Mouse (Mus musculus): Measurements from ENCODE around the gene Ywhag. TPM values are rescaled to one million over a fixed set of nuclear protein-coding genes. Genes with fewer than 3 reads are reported as not detected.

Ywhag gene
- polyA plus RNA-seq (2015; fragmentation: Nextera tagmentation; extraction: Ambion mirVana) = 665 and 740 TPM in 2 replicates

GRCm38 (mm10) chr5:135934481-135935175, at the start of gene Ywhag:
Ywhag (minus strand) TSS chr5:135934616.
- H3K9ac ChIP-seq = peak within 1 kb of the TSS; percentile 90
- ATAC-seq (ENCODE audit: low read depth) = peak; percentile 93
- WGBS = under 1% methylated on average over 48 of the region's 48 CpGs
- H3K27me3 ChIP-seq = no peaks in the 10 kb centered on the region
- peak within 1 kb of the TSS; percentile 98 for H3K27ac ChIP-seq (replicated peaks)
- H3K4me3 ChIP-seq = peak within 1 kb of the TSS; percentile 63
- H3K9me3 ChIP-seq = no peaks in the 10 kb centered on the region
- peak within 1 kb of the TSS; percentile 72 for H3K4me2 ChIP-seq
- H3K4me1 ChIP-seq (replicated peaks) = peaks cover 41% of the 10 kb centered on the region
- peaks cover 28% of the 10 kb centered on the region for H3K36me3 ChIP-seq

DNA sequence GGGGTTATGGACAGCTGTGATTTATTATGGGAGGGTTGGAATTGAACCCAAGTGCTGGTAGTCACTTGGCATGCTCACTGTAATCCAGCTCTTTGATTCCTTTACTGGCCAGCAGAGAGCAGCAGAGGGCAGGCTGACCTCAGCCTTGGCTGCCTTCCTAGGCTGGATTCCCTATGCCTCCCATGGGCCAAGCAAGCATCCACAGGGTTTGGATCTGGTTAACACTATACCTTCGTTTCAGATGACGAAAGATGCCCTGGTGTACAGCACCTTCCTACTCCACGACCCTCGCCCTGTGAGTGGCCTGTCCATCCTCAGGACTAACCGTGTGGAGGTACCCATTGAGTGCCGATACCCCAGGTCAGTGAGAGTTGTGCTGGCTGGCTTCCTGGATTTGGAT, 48.0 kb upstream of the Ywhag start:
- H3K4me3 ChIP-seq = no peak overlapping the region
- no peak overlapping the region for H3K4me2 ChIP-seq
- 36% methylated on average over 6 of the region's 6 CpGs for WGBS
- no peak overlapping the region for H3K27ac ChIP-seq (replicated peaks)
- no peaks in the 10 kb centered on the region for H3K36me3 ChIP-seq
- H3K9me3 ChIP-seq = no peaks in the 10 kb centered on the region
- H3K4me1 ChIP-seq (replicated peaks) = 0 out of 2 replicates have a peak, but pooled peaks cover 7% of the 10 kb centered on the region
- H3K9ac ChIP-seq = no peak overlapping the region
- ATAC-seq (ENCODE audit: low read depth) = peak; percentile 50; the same call in 1 of the 2 replicates
- no peaks in the 10 kb centered on the region for H3K27me3 ChIP-seq

- no peak for ATAC-seq (ENCODE audit: low read depth)
- H3K9me3 ChIP-seq = no peaks in the 10 kb centered on the region
- no peak within 1 kb of the TSS for H3K4me2 ChIP-seq
- no peak within 1 kb of the TSS for H3K9ac ChIP-seq
- no peaks in the 10 kb centered on the region for H3K36me3 ChIP-seq
- 0 out of 2 replicates have a peak, but pooled peaks cover 3% of the 10 kb centered on the region for H3K4me1 ChIP-seq (replicated peaks)
- H3K4me3 ChIP-seq = no peak within 1 kb of the TSS
- H3K27ac ChIP-seq (replicated peaks) = no peak within 1 kb of the TSS
- no peaks in the 10 kb centered on the region for H3K27me3 ChIP-seq
- WGBS = 73% methylated on average over 8 of the region's 8 CpGs
Observed at GRCm38 (mm10) chr5:135979904-135980303, 45.5 kb upstream of the Ywhag start, which contains the start of gene Zp3. Zp3 (plus strand) TSS chr5:135980099.

- Histone ChIP-seq H3K36me3 (no peaks in the 10 kb centered on the region), H3K9me3 (no peaks in the 10 kb centered on the region), H3K27me3 (no peaks in the 10 kb centered on the region), H3K4me1 (replicated peaks) (0 out of 2 replicates have a peak, but pooled peaks cover 3% of the 10 kb centered on the region), H3K27ac (replicated peaks) (no peak overlapping the region), H3K4me2 (no peak overlapping the region), H3K9ac (no peak overlapping the region), H3K4me3 (no peak overlapping the region)
- 85% methylated on average over 5 of the region's 5 CpGs for WGBS
- no peak for ATAC-seq (ENCODE audit: low read depth)
Observed at GRCm38 (mm10) chr5:135979381-135979780, 45.0 kb upstream of the Ywhag start.

DNA sequence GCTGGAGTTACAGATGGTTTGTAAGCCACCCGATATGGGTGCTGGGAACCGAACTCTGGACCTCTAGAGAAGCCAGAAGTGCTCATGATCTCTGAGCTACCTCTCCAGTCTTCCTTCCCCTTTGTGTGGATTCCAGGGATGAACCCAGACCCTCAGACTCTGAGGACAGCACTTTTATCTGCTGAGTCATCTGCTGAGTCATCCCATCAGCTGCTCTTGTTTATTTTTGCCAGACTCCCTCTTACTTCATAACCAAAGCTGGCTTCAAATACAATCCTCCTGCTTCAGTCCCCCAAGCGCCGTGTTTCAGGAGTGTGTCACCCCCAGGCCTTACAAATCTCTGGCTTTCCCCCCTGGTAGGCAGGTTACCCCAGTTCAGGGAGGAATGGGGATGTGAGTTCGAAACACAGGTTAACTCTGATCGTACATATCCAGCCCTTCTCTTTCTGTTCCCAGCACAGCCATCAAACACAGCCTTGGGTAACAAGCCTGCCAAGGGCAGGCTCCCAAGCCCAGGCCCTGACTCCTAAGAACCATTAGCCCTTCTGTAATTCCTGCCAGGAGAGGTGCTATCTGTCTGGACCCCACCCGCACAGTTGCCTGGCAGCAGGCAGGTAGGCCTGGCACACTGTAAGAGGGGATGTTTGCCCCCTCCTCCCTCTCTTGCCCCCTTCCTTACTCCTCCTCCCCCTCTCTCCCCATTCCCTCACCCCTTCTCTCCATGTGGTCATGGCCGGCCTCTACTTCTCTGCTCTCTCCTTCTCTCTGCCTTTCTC, 41.7 kb upstream of the Ywhag start:
- H3K4me2 ChIP-seq = no peak overlapping the region
- H3K4me1 ChIP-seq (replicated peaks) = no peaks in the 10 kb centered on the region
- ATAC-seq (ENCODE audit: low read depth) = no peak
- no peaks in the 10 kb centered on the region for H3K27me3 ChIP-seq
- H3K9me3 ChIP-seq = no peaks in the 10 kb centered on the region
- H3K4me3 ChIP-seq = no peak overlapping the region
- 92% methylated on average over 8 of the region's 8 CpGs for WGBS
- no peak overlapping the region for H3K27ac ChIP-seq (replicated peaks)
- H3K36me3 ChIP-seq = no peaks in the 10 kb centered on the region
- no peak overlapping the region for H3K9ac ChIP-seq

DNA sequence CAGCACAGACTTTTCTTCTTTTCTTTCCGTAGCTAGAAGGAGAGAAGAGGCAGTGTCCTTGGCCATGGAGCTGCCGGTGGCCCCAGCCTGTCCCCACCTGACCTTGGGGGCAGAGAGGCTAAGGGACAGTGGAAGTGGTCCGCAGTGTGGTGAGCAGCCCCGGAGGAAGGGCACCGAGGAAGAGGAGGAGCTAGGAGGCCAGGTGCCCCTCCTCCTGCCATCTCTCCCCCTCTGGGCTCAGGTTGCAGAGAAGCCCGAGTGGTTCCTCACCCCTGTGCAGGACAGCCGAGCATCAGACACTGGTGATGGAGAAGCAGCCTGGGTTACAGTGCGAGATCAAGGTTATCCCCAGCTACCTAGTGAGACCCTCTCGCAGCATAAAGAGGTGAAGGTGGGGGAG, 39.9 kb upstream of the Ywhag start, which contains the start of gene Ssc4d:
Gene Ssc4d (minus strand): TSS at position 167 of the 400 bp plus-strand sequence.
- H3K4me1 ChIP-seq (replicated peaks) = no peaks in the 10 kb centered on the region
- no peak within 1 kb of the TSS for H3K9ac ChIP-seq
- WGBS = 21% methylated on average over 9 of the region's 9 CpGs
- H3K9me3 ChIP-seq = no peaks in the 10 kb centered on the region
- no peak within 1 kb of the TSS for H3K4me2 ChIP-seq
- H3K36me3 ChIP-seq = no peaks in the 10 kb centered on the region
- no peak for ATAC-seq (ENCODE audit: low read depth)
- H3K27ac ChIP-seq (replicated peaks) = no peak within 1 kb of the TSS
- H3K27me3 ChIP-seq = no peaks in the 10 kb centered on the region
- no peak within 1 kb of the TSS for H3K4me3 ChIP-seq

DNA sequence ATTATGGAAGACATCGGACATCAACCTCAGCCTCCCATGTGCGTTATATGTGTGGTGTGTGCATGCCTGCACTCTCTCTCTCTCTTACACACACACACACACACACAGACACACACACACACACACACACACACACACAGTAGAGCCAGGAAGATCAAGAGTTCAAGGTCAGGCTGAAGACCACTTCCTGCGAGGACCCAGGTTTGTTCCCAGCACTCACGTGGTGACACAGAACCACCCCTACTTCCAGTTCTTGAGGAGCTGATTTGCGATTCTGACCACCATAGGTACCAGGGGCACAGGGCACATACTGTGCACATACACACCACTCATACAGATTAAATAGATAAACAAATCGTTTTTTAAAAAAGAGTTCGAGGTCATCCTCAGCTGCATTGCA, 37.5 kb upstream of the Ywhag start:
- Histone ChIP-seq H3K4me2 (no peak overlapping the region), H3K9ac (no peak overlapping the region), H3K27ac (replicated peaks) (no peak overlapping the region), H3K4me1 (replicated peaks) (no peaks in the 10 kb centered on the region), H3K9me3 (no peaks in the 10 kb centered on the region; the same call in 1 of the 2 replicates), H3K36me3 (no peaks in the 10 kb centered on the region), H3K27me3 (no peaks in the 10 kb centered on the region), H3K4me3 (no peak overlapping the region)
- no peak for ATAC-seq (ENCODE audit: low read depth)
- 87% methylated on average over 7 of the region's 7 CpGs for WGBS

GRCm38 (mm10) chr5:135970247-135970646, 35.8 kb upstream of the Ywhag start:
- no peak overlapping the region for H3K4me3 ChIP-seq
- H3K9me3 ChIP-seq = no peaks in the 10 kb centered on the region; the same call in 1 of the 2 replicates
- H3K27ac ChIP-seq (replicated peaks) = no peak overlapping the region
- ATAC-seq (ENCODE audit: low read depth) = no peak
- H3K9ac ChIP-seq = no peak overlapping the region
- 78% methylated on average over 6 of the region's 6 CpGs for WGBS
- H3K4me1 ChIP-seq (replicated peaks) = peaks cover 5% of the 10 kb centered on the region; the same call in 1 of the 2 replicates
- H3K36me3 ChIP-seq = no peaks in the 10 kb centered on the region
- peaks cover 4% of the 10 kb centered on the region; the same call in 1 of the 2 replicates for H3K27me3 ChIP-seq
- no peak overlapping the region for H3K4me2 ChIP-seq

- H3K27ac ChIP-seq (replicated peaks) = no peak overlapping the region
- no peaks in the 10 kb centered on the region for H3K36me3 ChIP-seq
- H3K9me3 ChIP-seq = no peaks in the 10 kb centered on the region; the same call in 1 of the 2 replicates
- no peak overlapping the region for H3K4me2 ChIP-seq
- H3K27me3 ChIP-seq = peaks cover 4% of the 10 kb centered on the region; the same call in 1 of the 2 replicates
- no peak for ATAC-seq (ENCODE audit: low read depth)
- peaks cover 5% of the 10 kb centered on the region; the same call in 1 of the 2 replicates for H3K4me1 ChIP-seq (replicated peaks)
- no peak overlapping the region for H3K9ac ChIP-seq
- 68% methylated on average over 1 of the region's 1 CpGs for WGBS
- no peak overlapping the region for H3K4me3 ChIP-seq
Observed at GRCm38 (mm10) chr5:135968781-135969180, 34.4 kb upstream of the Ywhag start.

- H3K27me3 ChIP-seq = peaks cover 4% of the 10 kb centered on the region; the same call in 1 of the 2 replicates
- no peak overlapping the region for H3K4me3 ChIP-seq
- no peak overlapping the region for H3K9ac ChIP-seq
- no peak for ATAC-seq (ENCODE audit: low read depth)
- no peak overlapping the region for H3K4me2 ChIP-seq
- H3K4me1 ChIP-seq (replicated peaks) = peaks cover 13% of the 10 kb centered on the region
- H3K36me3 ChIP-seq = no peaks in the 10 kb centered on the region
- 64% methylated on average over 9 of the region's 9 CpGs for WGBS
- H3K27ac ChIP-seq (replicated peaks) = no peak overlapping the region
- H3K9me3 ChIP-seq = no peaks in the 10 kb centered on the region; the same call in 1 of the 2 replicates
Observed at GRCm38 (mm10) chr5:135966866-135967265, 32.5 kb upstream of the Ywhag start.

DNA sequence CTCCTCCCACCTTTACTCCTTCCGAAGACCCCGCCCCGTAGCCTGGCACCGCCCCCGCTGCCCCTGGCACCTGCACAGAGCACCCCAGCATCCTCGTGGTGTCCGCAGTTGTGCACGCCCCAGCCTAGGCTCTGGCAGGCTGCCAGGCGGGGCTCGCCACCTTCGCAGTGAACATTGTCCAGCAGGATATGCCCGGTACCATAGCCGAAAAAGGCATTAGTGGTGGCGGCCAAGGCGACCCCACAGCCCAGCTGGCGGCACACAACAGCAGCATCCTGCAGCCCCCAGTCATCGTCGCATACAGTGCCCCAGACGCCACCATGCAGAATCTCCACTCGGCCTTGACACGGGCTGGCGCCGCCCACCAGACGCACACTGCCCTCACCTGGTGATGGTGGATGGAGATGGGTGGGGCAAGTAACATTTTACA, 31.1 kb upstream of the Ywhag start:
- Histone ChIP-seq H3K36me3 (no peaks in the 10 kb centered on the region), H3K27ac (replicated peaks) (no peak overlapping the region), H3K9ac (no peak overlapping the region), H3K9me3 (no peaks in the 10 kb centered on the region; the same call in 1 of the 2 replicates), H3K27me3 (peaks cover 4% of the 10 kb centered on the region; the same call in 1 of the 2 replicates), H3K4me2 (peak overlapping the region; percentile 37), H3K4me1 (replicated peaks) (peaks cover 20% of the 10 kb centered on the region), H3K4me3 (peak overlapping the region; percentile 2; the same call in 1 of the 2 replicates)
- no peak for ATAC-seq (ENCODE audit: low read depth)
- WGBS = 11% methylated on average over 24 of the region's 24 CpGs

- peak overlapping the region; percentile 95 for H3K4me2 ChIP-seq
- H3K9me3 ChIP-seq = no peaks in the 10 kb centered on the region; the same call in 1 of the 2 replicates
- H3K27ac ChIP-seq (replicated peaks) = peak overlapping the region; percentile 97
- H3K27me3 ChIP-seq = peaks cover 4% of the 10 kb centered on the region; the same call in 1 of the 2 replicates
- peak overlapping the region; percentile 59 for H3K4me3 ChIP-seq
- ATAC-seq (ENCODE audit: low read depth) = no peak
- H3K36me3 ChIP-seq = no peaks in the 10 kb centered on the region
- 4% methylated on average over 6 of the region's 6 CpGs for WGBS
- H3K4me1 ChIP-seq (replicated peaks) = peaks cover 20% of the 10 kb centered on the region
- peak overlapping the region; percentile 91 for H3K9ac ChIP-seq
Observed at GRCm38 (mm10) chr5:135963280-135963627, 28.8 kb upstream of the Ywhag start.

Measured in neural tube, embryonic 13.5 days (tissue).